Mouse (Mus musculus): Measurements from ENCODE around the gene Pdzk1. TPM values are rescaled to one million over a fixed set of nuclear protein-coding genes. Genes with fewer than 3 reads are reported as not detected.

Pdzk1 gene
- total and polyA plus RNA-seq, 3 experiments, result 0.18 to 0.27 TPM; not detected in 1

GRCm38 (mm10) chr3:96848470-96848869, 19.4 kb downstream of the Pdzk1 start:
- H3K4me1 ChIP-seq (ENCODE audit: control insufficient read depth in 1 of 2, insufficient read depth in 2 of 2, low read length in 2 of 2), result no peaks in the 10 kb centered on the region
- no peak overlapping the region for H3K27ac ChIP-seq (ENCODE audit: control insufficient read depth, low read depth, low read length)
- no peaks in the 10 kb centered on the region for H3K9me3 ChIP-seq (replicated peaks; ENCODE audit: insufficient read depth, low read length)
- no peaks in the 10 kb centered on the region for H3K79me2 ChIP-seq (ENCODE audit: control insufficient read depth, insufficient read depth, low read length, poor library complexity)
- no peak for DNase-seq (ENCODE audit: low read depth, low spot score)
- H3K4me3 ChIP-seq (ENCODE audit: control insufficient read depth in 1 of 2, insufficient read depth in 1 of 2, low read depth in 2 of 2, low read length in 2 of 2), result no peak overlapping the region
- no peak for TF ChIP-seq GABPA (IDR thresholded peaks at IDR 0.05; ENCODE audit: low read depth, low read length)
- TF ChIP-seq ZKSCAN1 (IDR thresholded peaks at IDR 0.05; ENCODE audit: low read depth, low read length), result no peak
- no peak for TF ChIP-seq RCOR1 (IDR thresholded peaks at IDR 0.05; ENCODE audit: low read depth, low read length)
- no peak for TF ChIP-seq TBP (IDR thresholded peaks at IDR 0.05; ENCODE audit: low read depth, low read length)
- TF ChIP-seq ZMIZ1 (IDR thresholded peaks at IDR 0.05; ENCODE audit: low read depth, low read length), result no peak
- TF ChIP-seq NRF1 (IDR thresholded peaks at IDR 0.05; ENCODE audit: insufficient read depth, low read depth, low read length, poor library complexity, severe bottlenecking), result no peak
- TF ChIP-seq ELF1 (IDR thresholded peaks at IDR 0.05; ENCODE audit: low read depth, low read length), result no peak
- no peak for TF ChIP-seq MYB (IDR thresholded peaks at IDR 0.05; ENCODE audit: low read depth, low read length)
- TF ChIP-seq TAL1 (IDR thresholded peaks at IDR 0.05; ENCODE audit: low read length), result no peak
- TF ChIP-seq CHD1 (IDR thresholded peaks at IDR 0.05; ENCODE audit: low read depth, low read length), result no peak
- TF ChIP-seq CTCF (IDR thresholded peaks at IDR 0.05 in 2 of 3, conservative IDR thresholded peaks at IDR 0.05 in 1 of 3; ENCODE audit: control insufficient read depth in 1 of 3, insufficient read depth in 1 of 3, low read depth in 2 of 3, low read length in 3 of 3, poor library complexity in 1 of 3, severe bottlenecking in 1 of 3), result no peak
- TF ChIP-seq BHLHE40 (IDR thresholded peaks at IDR 0.05; ENCODE audit: borderline replicate concordance, low read depth, low read length), result no peak
- TF ChIP-seq SIN3A (IDR thresholded peaks at IDR 0.05; ENCODE audit: low read length), result no peak
- no peak for TF ChIP-seq POLR2A (IDR thresholded peaks at IDR 0.05; ENCODE audit: control insufficient read depth in 1 of 2, insufficient read depth in 1 of 2, low read depth in 1 of 2, low read length in 2 of 2, poor library complexity in 1 of 2)
- TF ChIP-seq EP300 (IDR thresholded peaks at IDR 0.05; ENCODE audit: low read depth in 1 of 2, low read length in 2 of 2), result no peak
- no peak for TF ChIP-seq JUND (IDR thresholded peaks at IDR 0.05; ENCODE audit: low read depth, low read length)
- TF ChIP-seq UBTF (IDR thresholded peaks at IDR 0.05; ENCODE audit: borderline replicate concordance, insufficient read depth, low read depth, low read length), result no peak
- TF ChIP-seq GATA1 (IDR thresholded peaks at IDR 0.05; ENCODE audit: low read depth, low read length), result no peak
- no peak overlapping the region for H3K9ac ChIP-seq (ENCODE audit: control insufficient read depth, low read depth, low read length, poor library complexity, severe bottlenecking)
- H3K27me3 ChIP-seq (ENCODE audit: control insufficient read depth in 1 of 2, insufficient read depth in 2 of 2, low read length in 2 of 2), result peaks cover 0 to 3% of the 10 kb centered on the region in 2 experiments; a peak in 2 of 4 replicates
- H3K36me3 ChIP-seq (ENCODE audit: control insufficient read depth in 1 of 2, insufficient read depth in 2 of 2, low read length in 2 of 2), result no peaks in the 10 kb centered on the region

GRCm38 (mm10) chr3:96849168-96849727, 20.2 kb downstream of the Pdzk1 start:
- Histone ChIP-seq H3K79me2 (ENCODE audit: control insufficient read depth, insufficient read depth, low read length, poor library complexity) (no peaks in the 10 kb centered on the region), H3K9me3 (replicated peaks; ENCODE audit: insufficient read depth, low read length) (no peaks in the 10 kb centered on the region), H3K36me3 (ENCODE audit: control insufficient read depth in 1 of 2, insufficient read depth in 2 of 2, low read length in 2 of 2) (no peaks in the 10 kb centered on the region), H3K4me1 (ENCODE audit: control insufficient read depth in 1 of 2, insufficient read depth in 2 of 2, low read length in 2 of 2) (no peaks in the 10 kb centered on the region), H3K27ac (ENCODE audit: control insufficient read depth, low read depth, low read length) (no peak overlapping the region), H3K27me3 (ENCODE audit: control insufficient read depth in 1 of 2, insufficient read depth in 2 of 2, low read length in 2 of 2) (peaks cover 0 to 3% of the 10 kb centered on the region in 2 experiments; a peak in 2 of 4 replicates), H3K4me3 (ENCODE audit: control insufficient read depth in 1 of 2, insufficient read depth in 1 of 2, low read depth in 2 of 2, low read length in 2 of 2) (no peak overlapping the region), H3K9ac (ENCODE audit: control insufficient read depth, low read depth, low read length, poor library complexity, severe bottlenecking) (no peak overlapping the region)
- DNase-seq (ENCODE audit: low read depth, low spot score), result no peak
- TF ChIP-seq MEF2A (IDR thresholded peaks at IDR 0.05; ENCODE audit: extremely low read depth, insufficient replicate concordance, low read depth, low read length, poor library complexity, severe bottlenecking) (no peak), UBTF (IDR thresholded peaks at IDR 0.05; ENCODE audit: borderline replicate concordance, insufficient read depth, low read depth, low read length) (no peak), POLR2AphosphoS5 (IDR thresholded peaks at IDR 0.05; ENCODE audit: borderline replicate concordance, low read depth, low read length) (no peak), USF2 (IDR thresholded peaks at IDR 0.05; ENCODE audit: borderline replicate concordance in 1 of 2, insufficient read depth in 1 of 2, low read depth in 1 of 2, low read length in 2 of 2) (no peak), ZMIZ1 (IDR thresholded peaks at IDR 0.05; ENCODE audit: low read depth, low read length) (no peak), MAZ (IDR thresholded peaks at IDR 0.05; ENCODE audit: low read depth, low read length) (no peak), RAD21 (IDR thresholded peaks at IDR 0.05; ENCODE audit: low read depth, low read length) (no peak)
